Mouse (Mus musculus) liver, embryonic 14.5 days (tissue): ENCODE measurements around the gene Svs5.
"Not testable (repeated sequence)": the region's sequence is repeated elsewhere in the genome, so short reads cannot be mapped to it uniquely, and the experiment has no call there.

Source experiments
- CTCF ChIP-seq: IDR thresholded peaks from 2 replicates; pipeline ENCODE4 v1.5.1; 2016; ENCODE audit warnings: antibody characterized with exemption, low read depth, control low read depth
- EP300 ChIP-seq: IDR thresholded peaks from 2 replicates; pipeline ENCODE4 v1.6.1; 2016; ENCODE audit warnings: antibody characterized with exemption, low read depth

- TF ChIP-seq CTCF, EP300: not testable (repeated sequence)
Observed at GRCm38 (mm10) chr2:164315460-164315859, 17.1 kb upstream of the Svs5 start.
